Mouse (Mus musculus): Measurements from ENCODE around the gene Tgfbr2. TPM values are rescaled to one million over a fixed set of nuclear protein-coding genes. Genes with fewer than 3 reads are reported as not detected.

The Tgfbr2 gene
- polyA plus RNA-seq, 1 experiment from 2014 or later: 8.3 TPM

- no peak overlapping the region for H3K4me3 ChIP-seq
- H3K36me3 ChIP-seq: no peaks in the 10 kb centered on the region
- no peaks in the 10 kb centered on the region for H3K27me3 ChIP-seq (ENCODE audit: insufficient read depth, poor library complexity, severe bottlenecking)
- peaks cover 54% of the 10 kb centered on the region for H3K4me1 ChIP-seq (replicated peaks)
- H3K9me3 ChIP-seq: no peaks in the 10 kb centered on the region
- no peak overlapping the region for H3K27ac ChIP-seq
- 75% methylated on average over 7 of the region's 7 CpGs for WGBS
- no peak for DNase-seq (ENCODE audit: low spot score)
Observed at GRCm38 (mm10) chr9:116139549-116139948, 35.6 kb downstream of the Tgfbr2 start.

DNA sequence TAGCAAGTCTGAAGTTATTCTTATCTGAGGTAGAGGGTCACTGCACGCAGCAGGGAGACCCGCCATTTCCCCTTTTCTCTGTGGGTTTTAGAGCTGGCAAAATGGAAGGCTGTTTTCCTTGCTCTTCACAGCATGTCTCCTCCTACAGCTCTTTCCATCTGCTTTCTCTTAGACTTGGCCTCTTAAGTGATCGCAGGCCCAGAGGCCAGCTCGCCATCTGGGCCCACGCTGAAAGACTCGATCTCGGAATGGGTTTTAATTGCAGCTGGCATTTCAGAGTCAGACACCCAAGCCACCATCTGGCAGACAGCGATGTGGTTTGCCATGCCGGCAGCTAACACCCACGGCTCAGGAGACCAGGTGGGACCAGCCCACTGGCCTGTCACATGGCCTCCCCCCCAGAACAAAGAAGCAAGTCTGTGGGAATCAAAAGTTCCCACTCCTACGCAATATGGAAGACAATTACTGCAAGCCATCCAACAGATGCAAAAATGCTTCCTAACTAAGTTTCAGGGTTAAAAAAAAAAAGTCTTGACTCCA, 36.5 kb downstream of the Tgfbr2 start:
- H3K27ac ChIP-seq: peak overlapping the region; percentile 71
- 52% methylated on average over 11 of the region's 11 CpGs for WGBS

GRCm38 (mm10) chr9:116137645-116138044, 37.5 kb downstream of the Tgfbr2 start:
- H3K4me3 ChIP-seq: no peak overlapping the region
- H3K9me3 ChIP-seq: no peaks in the 10 kb centered on the region
- no peaks in the 10 kb centered on the region for H3K27me3 ChIP-seq (ENCODE audit: insufficient read depth, poor library complexity, severe bottlenecking)
- no peak overlapping the region for H3K27ac ChIP-seq
- H3K4me1 ChIP-seq (replicated peaks): peaks cover 58% of the 10 kb centered on the region
- no peaks in the 10 kb centered on the region for H3K36me3 ChIP-seq
- 90% methylated on average over 3 of the region's 3 CpGs for WGBS
- no peak for DNase-seq (ENCODE audit: low spot score)

More for the DNA sequence above, 36.5 kb downstream of the Tgfbr2 start:
- Histone ChIP-seq H3K36me3 (no peaks in the 10 kb centered on the region), H3K4me3 (no peak overlapping the region), H3K4me1 (replicated peaks) (peaks cover 54% of the 10 kb centered on the region), H3K27me3 (ENCODE audit: insufficient read depth, poor library complexity, severe bottlenecking) (no peaks in the 10 kb centered on the region), H3K9me3 (no peaks in the 10 kb centered on the region)
- DNase-seq (ENCODE audit: low spot score): peak; percentile 74

DNA sequence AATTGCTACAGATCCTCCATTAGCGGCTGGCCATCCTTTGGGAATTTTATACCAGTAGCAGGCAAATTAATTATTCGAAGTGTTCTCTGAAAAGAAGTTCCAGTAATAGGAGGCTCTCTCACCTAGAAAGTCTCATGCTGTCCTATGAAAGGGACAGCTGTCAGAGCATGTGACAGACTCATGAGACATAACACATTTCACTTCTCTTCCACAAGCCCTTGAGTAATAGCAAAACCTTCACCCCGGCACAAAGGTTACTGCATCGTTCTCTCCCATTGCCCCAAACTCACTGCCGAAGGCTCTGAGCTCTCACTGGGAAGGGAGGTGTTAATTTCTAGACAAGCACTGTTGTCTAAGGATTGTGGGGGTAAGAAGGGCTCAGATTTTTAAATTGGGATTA, 38.3 kb downstream of the Tgfbr2 start:
- Histone ChIP-seq H3K36me3 (no peaks in the 10 kb centered on the region), H3K4me1 (replicated peaks) (peaks cover 58% of the 10 kb centered on the region), H3K27ac (no peak overlapping the region; the same call in 1 of the 2 replicates), H3K27me3 (ENCODE audit: insufficient read depth, poor library complexity, severe bottlenecking) (no peaks in the 10 kb centered on the region), H3K4me3 (no peak overlapping the region), H3K9me3 (no peaks in the 10 kb centered on the region)
- DNase-seq (ENCODE audit: low spot score): no peak
- 85% methylated on average over 5 of the region's 5 CpGs for WGBS

DNA sequence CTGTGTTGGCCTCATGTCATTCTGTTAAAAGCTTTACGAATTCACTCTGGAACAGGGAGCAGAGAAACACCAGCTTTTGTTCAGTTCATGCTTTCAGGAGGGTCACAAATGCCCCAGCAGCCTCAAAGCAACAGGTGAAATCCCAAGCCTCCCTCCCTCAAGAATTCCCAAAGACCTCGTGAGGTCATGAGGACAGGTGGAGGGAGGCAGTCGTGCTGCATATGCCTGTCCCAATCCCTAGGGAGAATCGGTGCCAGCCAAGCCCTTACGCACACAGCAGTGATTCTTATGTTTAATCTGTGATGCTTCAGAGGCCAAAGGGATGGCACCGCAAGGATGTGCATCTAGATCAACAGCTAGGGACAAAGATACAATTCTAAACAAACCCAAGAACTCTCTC, 39.0 kb downstream of the Tgfbr2 start:
- H3K4me1 ChIP-seq (replicated peaks): peaks cover 58% of the 10 kb centered on the region
- peak overlapping the region; percentile 35; the same call in 1 of the 2 replicates for H3K27ac ChIP-seq
- no peak overlapping the region for H3K4me3 ChIP-seq
- WGBS: 73% methylated on average over 6 of the region's 6 CpGs
- H3K27me3 ChIP-seq (ENCODE audit: insufficient read depth, poor library complexity, severe bottlenecking): no peaks in the 10 kb centered on the region
- H3K9me3 ChIP-seq: no peaks in the 10 kb centered on the region
- no peaks in the 10 kb centered on the region for H3K36me3 ChIP-seq
- DNase-seq (ENCODE audit: low spot score): no peak

DNA sequence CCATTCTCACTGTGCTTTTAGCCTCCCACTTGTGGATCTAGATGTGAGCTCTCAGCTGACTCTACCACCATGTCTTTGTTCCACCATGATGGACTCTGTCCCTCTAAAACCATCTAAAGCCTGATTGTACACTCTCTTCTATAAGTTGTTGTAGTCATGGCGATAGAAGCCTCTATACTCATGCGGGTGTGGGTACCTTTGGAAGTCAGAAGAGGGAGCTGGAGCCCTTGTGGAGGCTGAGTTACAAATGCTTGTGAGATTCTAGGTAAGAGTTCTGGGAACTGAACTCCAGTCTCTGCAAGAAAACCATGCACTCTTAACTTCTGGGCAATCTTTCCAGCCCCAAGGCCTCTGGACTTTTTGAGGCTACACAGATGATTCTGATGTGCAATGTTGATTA, 40.7 kb downstream of the Tgfbr2 start:
- no peaks in the 10 kb centered on the region for H3K9me3 ChIP-seq
- no peak overlapping the region for H3K27ac ChIP-seq
- no peak for DNase-seq (ENCODE audit: low spot score)
- H3K4me1 ChIP-seq (replicated peaks): peaks cover 46% of the 10 kb centered on the region
- no peak overlapping the region for H3K4me3 ChIP-seq
- peaks cover 8% of the 10 kb centered on the region for H3K36me3 ChIP-seq
- no peaks in the 10 kb centered on the region for H3K27me3 ChIP-seq (ENCODE audit: insufficient read depth, poor library complexity, severe bottlenecking)
- 86% methylated on average over 2 of the region's 2 CpGs for WGBS

- H3K27ac ChIP-seq: no peak overlapping the region
- H3K9me3 ChIP-seq: no peaks in the 10 kb centered on the region
- H3K27me3 ChIP-seq (ENCODE audit: insufficient read depth, poor library complexity, severe bottlenecking): no peaks in the 10 kb centered on the region
- 71% methylated on average over 6 of the region's 6 CpGs for WGBS
- H3K4me3 ChIP-seq: no peak overlapping the region
- H3K36me3 ChIP-seq: peaks cover 8% of the 10 kb centered on the region
- DNase-seq (ENCODE audit: low spot score): no peak
- peaks cover 35% of the 10 kb centered on the region for H3K4me1 ChIP-seq (replicated peaks)
Observed at GRCm38 (mm10) chr9:116133312-116133980, 41.7 kb downstream of the Tgfbr2 start.

GRCm38 (mm10) chr9:116128886-116129285, 46.3 kb downstream of the Tgfbr2 start:
- Histone ChIP-seq H3K36me3 (peaks cover 12% of the 10 kb centered on the region), H3K4me3 (no peak overlapping the region), H3K9me3 (no peaks in the 10 kb centered on the region), H3K27me3 (ENCODE audit: insufficient read depth, poor library complexity, severe bottlenecking) (no peaks in the 10 kb centered on the region), H3K4me1 (replicated peaks) (0 out of 2 replicates have a peak, but pooled peaks cover 12% of the 10 kb centered on the region), H3K27ac (no peak overlapping the region)
- 59% methylated on average over 3 of the region's 3 CpGs for WGBS
- DNase-seq (ENCODE audit: low spot score): no peak

DNA sequence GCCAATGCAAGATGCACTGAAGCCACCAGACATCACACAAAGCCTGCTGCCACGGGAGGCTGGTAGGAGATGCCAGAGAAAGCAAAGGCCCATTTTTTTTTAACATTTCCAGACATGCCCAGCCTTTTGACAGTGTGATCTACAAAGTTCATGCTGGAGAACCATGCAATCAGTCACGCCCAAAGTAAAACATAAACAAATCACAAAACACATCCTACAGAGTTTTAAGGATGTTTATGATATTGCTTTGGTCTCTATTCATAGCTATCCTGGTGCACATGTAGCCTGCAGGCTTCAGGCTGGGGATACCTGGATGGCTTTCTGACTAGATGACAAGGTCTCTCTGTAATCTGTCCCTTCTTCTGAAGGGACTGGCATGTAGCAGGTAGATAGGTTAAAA, 46.8 kb downstream of the Tgfbr2 start:
- WGBS: 91% methylated on average over 2 of the region's 2 CpGs
- no peak overlapping the region for H3K4me3 ChIP-seq
- DNase-seq (ENCODE audit: low spot score): no peak

DNA sequence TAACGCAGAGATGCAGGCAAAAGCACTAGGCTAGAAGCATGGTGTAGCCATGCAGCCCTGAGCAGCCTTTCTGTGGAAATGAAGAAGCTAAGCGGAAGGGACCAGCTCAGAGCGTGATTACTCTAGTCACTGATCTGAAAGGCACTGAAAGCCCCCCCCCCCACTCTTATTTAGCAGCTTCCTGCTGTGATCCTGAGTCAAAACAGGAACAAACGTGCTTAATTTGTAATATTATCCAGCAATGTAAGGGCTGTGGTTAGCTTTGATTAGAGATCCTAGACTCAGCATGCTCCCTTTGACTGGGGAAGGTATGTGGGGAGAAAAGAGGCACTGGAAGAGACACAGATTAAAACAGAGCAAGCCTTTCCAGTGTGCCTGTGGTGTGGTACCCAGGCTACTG, 48.7 kb downstream of the Tgfbr2 start:
- DNase-seq (ENCODE audit: low spot score): no peak
- 58% methylated on average over 4 of the region's 4 CpGs for WGBS
- no peaks in the 10 kb centered on the region for H3K9me3 ChIP-seq

More for the DNA sequence above, 46.8 kb downstream of the Tgfbr2 start:
- peaks cover 12% of the 10 kb centered on the region for H3K36me3 ChIP-seq
- H3K27me3 ChIP-seq (ENCODE audit: insufficient read depth, poor library complexity, severe bottlenecking): no peaks in the 10 kb centered on the region
- H3K27ac ChIP-seq: no peak overlapping the region
- H3K9me3 ChIP-seq: no peaks in the 10 kb centered on the region
- H3K4me1 ChIP-seq (replicated peaks): 0 out of 2 replicates have a peak, but pooled peaks cover 11% of the 10 kb centered on the region

DNA sequence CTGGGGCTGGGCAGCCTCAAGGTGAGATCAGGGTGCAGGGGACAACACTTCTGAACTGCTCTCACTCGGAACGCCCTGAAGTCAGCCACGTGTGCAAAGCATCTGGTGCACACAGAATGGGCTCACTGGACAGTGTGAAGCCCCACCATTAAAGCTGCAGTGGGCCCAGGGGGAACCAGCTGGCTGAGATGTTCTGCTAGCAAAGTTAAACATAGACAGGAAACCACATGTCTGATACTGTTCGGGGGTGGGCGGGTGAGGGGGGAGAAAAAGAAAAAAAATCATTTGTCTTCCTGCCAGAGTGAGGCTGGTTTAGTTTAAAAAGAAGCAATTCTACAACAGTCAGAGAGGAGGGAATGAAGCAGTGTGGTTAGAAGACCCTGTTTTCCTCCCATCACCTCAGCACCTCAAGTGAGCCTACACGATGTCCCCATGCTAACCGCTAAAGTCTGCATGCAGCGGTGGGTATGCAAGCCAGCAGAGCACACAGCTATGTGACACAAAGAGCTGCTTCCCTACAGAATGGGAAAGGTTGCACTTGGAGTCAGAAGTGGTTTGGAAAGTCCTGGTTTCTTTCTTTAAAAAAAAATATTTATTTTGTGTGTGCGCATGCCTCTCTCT, 52.1 kb downstream of the Tgfbr2 start:
- Histone ChIP-seq H3K9me3 (no peaks in the 10 kb centered on the region), H3K4me1 (replicated peaks) (peaks cover 17% of the 10 kb centered on the region), H3K4me3 (no peak overlapping the region), H3K36me3 (0 out of 2 replicates have a peak, but pooled peaks cover 2% of the 10 kb centered on the region), H3K27me3 (ENCODE audit: insufficient read depth, poor library complexity, severe bottlenecking) (no peaks in the 10 kb centered on the region), H3K27ac (peak overlapping the region; percentile 67; the same call in 1 of the 2 replicates)
- 75% methylated on average over 9 of the region's 9 CpGs for WGBS
- DNase-seq (ENCODE audit: low spot score): no peak

More for the DNA sequence above, 48.7 kb downstream of the Tgfbr2 start:
- H3K27me3 ChIP-seq (ENCODE audit: insufficient read depth, poor library complexity, severe bottlenecking): no peaks in the 10 kb centered on the region
- H3K4me1 ChIP-seq (replicated peaks): peaks cover 17% of the 10 kb centered on the region
- H3K27ac ChIP-seq: peak overlapping the region; percentile 1
- peaks cover 12% of the 10 kb centered on the region for H3K36me3 ChIP-seq
- H3K4me3 ChIP-seq: no peak overlapping the region

DNA sequence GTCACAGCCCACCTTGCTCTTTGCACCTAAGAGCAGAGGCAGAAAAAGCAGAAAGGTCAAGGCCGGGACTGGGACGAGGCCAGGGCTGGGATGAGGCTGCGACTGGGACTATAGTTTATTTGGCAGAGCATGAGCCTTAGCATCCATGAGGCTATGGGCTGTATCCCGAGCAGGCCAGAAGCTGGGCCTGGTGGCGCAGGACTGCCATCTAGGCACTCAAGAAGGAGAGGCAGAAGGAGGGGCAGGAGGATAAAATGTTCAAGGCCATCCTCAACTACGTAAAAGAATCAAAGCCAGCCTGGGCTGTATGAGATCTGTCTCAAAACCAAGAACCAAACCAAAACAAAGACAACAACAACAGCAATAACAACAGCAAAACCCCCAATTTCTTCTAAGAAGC, 52.6 kb downstream of the Tgfbr2 start:
- H3K36me3 ChIP-seq: no peaks in the 10 kb centered on the region
- peak overlapping the region; percentile 67; the same call in 1 of the 2 replicates for H3K27ac ChIP-seq
- no peaks in the 10 kb centered on the region for H3K9me3 ChIP-seq
- no peaks in the 10 kb centered on the region for H3K27me3 ChIP-seq (ENCODE audit: insufficient read depth, poor library complexity, severe bottlenecking)
- 76% methylated on average over 6 of the region's 6 CpGs for WGBS
- H3K4me1 ChIP-seq (replicated peaks): peaks cover 17% of the 10 kb centered on the region
- no peak overlapping the region for H3K4me3 ChIP-seq
- DNase-seq (ENCODE audit: low spot score): no peak

GRCm38 (mm10) chr9:116121472-116121871, 53.7 kb downstream of the Tgfbr2 start:
- Histone ChIP-seq H3K27me3 (ENCODE audit: insufficient read depth, poor library complexity, severe bottlenecking) (no peaks in the 10 kb centered on the region), H3K4me3 (no peak overlapping the region)

More at GRCm38 (mm10) chr9:116121472-116121871, 53.7 kb downstream of the Tgfbr2 start:
- H3K4me1 ChIP-seq (replicated peaks): peaks cover 14% of the 10 kb centered on the region
- no peaks in the 10 kb centered on the region for H3K9me3 ChIP-seq
- no peak overlapping the region for H3K27ac ChIP-seq
- H3K36me3 ChIP-seq: no peaks in the 10 kb centered on the region
- 90% methylated on average over 7 of the region's 7 CpGs for WGBS
- DNase-seq (ENCODE audit: low spot score): no peak
